Mouse (Mus musculus): ENCODE results near the gene Dhrs4.

- no peak for TF ChIP-seq GATA1 (IDR thresholded peaks at IDR 0.05; ENCODE audit: low read length)
- TF ChIP-seq TAL1 (IDR thresholded peaks at IDR 0.05; ENCODE audit: low read length), result no peak
These were observed 20.9 kb upstream of the Dhrs4 start for GRCm38 (mm10) chr14:55457693-55458092.

All from erythroblast, embryonic 14.5 days (primary cell).